Mouse (Mus musculus) lung, postnatal 0 days (tissue): ENCODE results near the gene Cul1.

ENCODE experiments used
- CTCF ChIP-seq: IDR thresholded peaks from 2 replicates; pipeline ENCODE4 v1.5.1; 2016; ENCODE audit warnings: antibody characterized with exemption, mild to moderate bottlenecking
- EP300 ChIP-seq: IDR thresholded peaks from 2 replicates; pipeline ENCODE4 v1.6.1; 2016; ENCODE audit warnings: antibody characterized with exemption, mild to moderate bottlenecking, control low read depth

- TF ChIP-seq EP300 (no peak), CTCF (no peak)
Observed at GRCm38 (mm10) chr6:47560846-47561245, 107.6 kb downstream of the Cul1 start.
